Mouse (Mus musculus): ENCODE results near the gene Tbx1. TPM values are rescaled to one million over a fixed set of nuclear protein-coding genes. Genes with fewer than 3 reads are reported as not detected.

Gene Tbx1
- total and polyA plus RNA-seq, 3 experiments: 0.28 to 0.49 TPM; not detected in 1

GRCm38 (mm10) chr16:18622916-18623750 lies 32.7 kb upstream of the Tbx1 start:
- no peak for DNase-seq

- DNase-seq: no peak
These were observed 31.5 kb upstream of the Tbx1 start, which contains the start of gene Gp1bb for GRCm38 (mm10) chr16:18622019-18622418. Gene Gp1bb, minus strand, starts transcription at chr16:18622403.

DNA sequence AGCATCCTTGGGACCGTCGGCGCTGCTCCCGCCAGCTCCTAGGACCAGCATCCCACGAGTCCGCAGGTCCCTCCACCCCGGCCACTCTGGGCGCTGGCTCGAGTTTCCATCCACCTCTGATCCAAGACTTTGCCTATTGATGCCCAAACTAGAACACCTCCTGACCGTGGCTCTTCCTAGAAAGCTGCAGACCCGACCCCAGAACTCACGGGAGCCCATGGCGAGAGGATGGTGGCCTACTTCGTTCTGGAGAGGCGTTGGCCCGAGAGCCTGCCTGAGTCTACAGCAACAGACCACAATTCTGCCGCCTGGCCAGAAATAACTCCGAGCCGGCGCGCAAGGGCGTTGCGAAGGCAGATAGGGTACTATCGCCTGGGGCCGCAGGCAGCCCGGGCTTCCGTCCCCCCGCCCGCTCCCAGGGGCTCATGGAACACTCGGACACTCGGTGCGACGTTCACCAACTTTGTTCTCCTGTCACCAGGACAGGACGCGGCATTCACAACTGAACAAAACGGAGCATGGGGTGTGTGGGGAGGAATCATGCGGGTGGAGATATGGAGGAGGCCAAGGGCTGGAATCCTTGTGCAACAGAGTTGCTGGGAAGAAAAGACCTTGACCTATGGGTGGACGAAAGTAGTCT lies 31.0 kb upstream of the Tbx1 start:
- no peak for DNase-seq

DNA sequence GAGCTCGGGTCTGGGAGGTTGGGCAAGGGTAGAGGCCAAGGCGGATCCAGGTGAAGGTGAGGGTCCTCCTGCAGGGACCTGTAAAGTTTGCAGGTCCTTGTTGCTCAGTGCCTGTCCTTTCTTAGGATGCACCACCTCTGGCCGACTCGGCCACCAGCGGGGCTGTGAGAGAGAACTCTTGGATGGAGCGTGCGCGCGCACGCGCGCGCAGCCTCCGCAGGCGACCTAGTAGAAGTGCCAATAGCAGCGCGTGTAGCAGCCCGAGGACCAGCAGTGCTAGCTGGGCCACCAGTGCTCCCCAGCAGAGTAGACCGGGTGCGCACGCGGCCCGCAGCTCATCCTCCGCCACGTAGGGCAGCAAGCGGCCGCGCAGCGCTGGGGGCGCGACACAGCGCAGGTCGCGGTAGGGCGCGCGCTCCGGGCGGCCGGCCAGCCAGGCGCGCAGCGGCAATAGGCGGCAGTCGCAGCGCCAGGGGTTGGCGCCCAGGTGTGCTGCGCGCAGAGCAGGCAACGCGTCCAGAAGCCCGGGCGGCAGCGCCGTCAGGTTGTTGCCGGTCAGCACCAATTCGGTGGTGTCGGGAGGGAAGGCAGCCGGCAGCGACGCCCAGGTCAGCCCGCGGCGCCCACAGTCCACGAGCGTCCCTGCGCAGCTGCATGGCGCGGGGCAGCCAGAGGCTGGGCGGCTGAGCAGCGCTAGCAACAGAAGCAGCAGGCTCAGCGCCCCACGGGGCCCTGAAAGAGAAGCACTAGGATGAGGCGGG lies 30.3 kb upstream of the Tbx1 start:
- peak; percentile 60 for DNase-seq

GRCm38 (mm10) chr16:18620201-18620600 lies 29.7 kb upstream of the Tbx1 start:
- no peak for DNase-seq

DNA sequence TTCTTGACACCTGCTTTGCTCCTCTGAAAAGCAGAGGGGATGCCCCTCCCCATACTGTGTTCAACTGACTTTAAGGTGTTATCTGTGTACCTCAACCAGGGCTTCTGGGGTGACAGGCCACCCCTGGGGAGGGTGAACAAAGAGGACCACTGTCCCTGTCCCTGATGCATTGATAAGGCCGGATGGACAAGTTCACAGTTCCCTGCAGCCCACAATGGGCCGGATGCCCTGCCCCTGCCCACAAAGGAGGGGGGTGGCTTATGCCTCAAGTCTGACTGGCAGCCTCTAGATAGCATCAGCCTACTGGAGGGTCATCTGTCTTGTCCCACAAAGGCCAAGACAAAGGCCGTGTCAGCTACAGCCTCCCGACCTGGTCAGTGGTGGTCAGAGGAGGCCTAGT lies 28.6 kb upstream of the Tbx1 start:
- no peak for DNase-seq

GRCm38 (mm10) chr16:18618297-18618696 lies 27.8 kb upstream of the Tbx1 start:
- DNase-seq: no peak

DNA sequence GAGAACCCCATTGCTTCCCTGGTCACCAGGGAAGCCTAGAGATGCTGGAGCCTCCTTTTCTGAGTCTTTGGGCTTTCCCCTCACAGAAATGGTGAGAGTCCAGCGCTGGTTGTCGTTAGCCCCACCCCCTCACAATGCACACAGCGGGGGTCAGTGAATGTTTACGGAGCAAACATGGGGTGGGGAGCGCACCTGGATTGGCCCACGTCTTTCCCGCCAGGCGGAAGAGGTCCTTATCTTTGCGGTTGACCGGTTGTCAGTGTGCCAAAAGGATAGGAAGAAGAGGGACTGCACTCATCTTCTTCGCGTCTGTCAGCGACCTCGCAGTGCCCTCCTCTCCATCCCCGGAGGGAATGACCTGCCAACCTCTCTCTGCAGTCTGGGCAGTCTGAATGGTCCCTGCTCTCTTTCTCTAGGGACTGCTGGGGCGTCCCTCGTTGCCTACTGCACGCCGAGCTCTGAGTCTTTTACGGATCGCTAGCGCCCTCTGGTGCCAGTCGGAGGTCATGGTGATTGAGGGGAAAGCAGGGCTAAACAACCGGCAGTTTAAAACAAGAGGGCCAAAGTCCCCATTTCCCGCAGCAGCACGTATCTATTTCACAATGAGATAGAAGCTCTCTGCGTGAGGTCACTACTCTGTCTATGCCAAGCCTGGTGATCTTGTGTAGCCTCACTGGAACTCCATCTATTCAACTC lies 27.0 kb upstream of the Tbx1 start:
- DNase-seq: peak; percentile 87

GRCm38 (mm10) chr16:18613301-18613700 lies 22.8 kb upstream of the Tbx1 start:
- no peak for DNase-seq

DNA sequence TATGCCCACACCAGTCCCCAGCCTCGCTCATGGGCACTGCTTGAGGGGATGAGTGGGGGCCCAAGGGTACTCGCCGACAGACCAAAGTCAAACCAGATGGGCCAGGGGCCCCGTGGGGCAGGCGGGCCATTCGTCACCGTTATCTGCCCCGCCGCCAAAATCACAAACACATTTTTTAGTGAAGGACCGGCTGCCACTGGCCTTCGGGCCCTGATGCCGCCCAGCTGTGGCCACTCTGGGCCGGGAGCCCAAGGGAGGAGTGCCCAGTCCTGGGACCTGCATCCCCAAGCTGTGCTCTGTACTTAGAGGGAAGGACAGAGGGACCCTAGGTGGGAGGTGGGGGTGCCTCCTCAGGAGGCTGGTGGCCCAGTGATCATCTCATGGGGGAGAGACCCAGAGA lies 21.3 kb upstream of the Tbx1 start:
- DNase-seq: no peak

DNA sequence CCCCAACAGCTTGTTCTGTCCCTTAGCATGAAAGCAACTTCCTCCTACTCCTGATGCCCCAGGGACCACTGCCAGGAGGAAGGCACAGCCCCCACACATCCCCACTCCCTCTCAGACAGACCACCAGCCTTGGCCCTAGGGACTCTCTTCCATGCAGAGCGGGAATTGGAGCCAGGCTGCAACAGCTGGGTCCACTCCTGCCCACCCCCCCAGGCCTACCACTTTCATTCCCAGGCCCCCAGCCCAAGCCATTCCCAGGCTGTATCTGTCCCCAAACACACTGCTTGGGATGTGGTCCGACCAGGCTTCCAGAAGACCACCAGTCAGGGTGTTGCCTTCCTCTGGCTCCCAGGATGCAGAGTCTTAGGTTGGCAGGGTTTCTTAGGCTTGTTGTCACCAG lies 18.6 kb upstream of the Tbx1 start:
- no peak for DNase-seq

- DNase-seq: no peak
These were observed 17.8 kb upstream of the Tbx1 start for GRCm38 (mm10) chr16:18608226-18608625.

DNA sequence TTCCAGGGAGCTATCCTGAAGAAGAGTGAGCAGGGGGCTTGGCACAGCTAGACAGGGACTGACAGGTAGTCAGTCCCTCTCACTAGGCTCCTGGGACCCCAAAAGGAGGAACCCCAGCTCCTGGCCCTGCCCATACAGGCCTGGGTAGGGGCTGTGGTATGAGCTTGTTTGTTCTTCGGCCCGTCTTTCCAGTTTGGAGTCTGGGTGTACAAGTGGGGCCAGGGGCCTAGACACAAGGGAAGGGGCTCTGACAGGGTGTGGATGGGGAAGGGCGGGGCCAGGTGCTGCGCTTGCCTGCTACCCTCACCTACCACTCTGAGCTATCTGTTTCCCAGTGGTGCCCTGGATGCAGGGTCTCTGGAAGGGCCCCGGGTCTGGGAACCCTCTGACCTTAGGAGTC lies 15.2 kb upstream of the Tbx1 start:
- DNase-seq: no peak

- DNase-seq: peak; percentile 38
These were observed 13.8 kb upstream of the Tbx1 start for GRCm38 (mm10) chr16:18604267-18604701.

DNA sequence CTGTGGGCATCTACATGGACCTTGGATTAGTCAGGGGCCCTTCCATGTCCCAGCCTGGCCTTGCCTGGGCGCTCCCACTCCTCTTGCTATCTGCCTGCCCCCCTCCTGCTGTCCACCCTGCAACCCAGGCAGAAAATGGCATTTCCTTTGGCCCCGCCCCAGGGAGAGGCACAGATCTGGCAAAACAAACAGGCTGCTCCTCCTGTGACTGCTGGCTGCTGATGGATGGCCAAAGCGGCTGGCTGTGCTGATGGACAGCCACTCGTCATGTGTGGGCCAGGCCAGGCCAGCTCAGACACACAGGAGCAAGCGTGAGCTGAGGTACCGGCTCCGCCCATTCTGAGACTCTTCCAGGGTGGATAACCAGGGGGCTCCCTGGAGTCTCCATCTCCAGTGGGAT lies 11.0 kb upstream of the Tbx1 start:
- no peak for DNase-seq

DNA sequence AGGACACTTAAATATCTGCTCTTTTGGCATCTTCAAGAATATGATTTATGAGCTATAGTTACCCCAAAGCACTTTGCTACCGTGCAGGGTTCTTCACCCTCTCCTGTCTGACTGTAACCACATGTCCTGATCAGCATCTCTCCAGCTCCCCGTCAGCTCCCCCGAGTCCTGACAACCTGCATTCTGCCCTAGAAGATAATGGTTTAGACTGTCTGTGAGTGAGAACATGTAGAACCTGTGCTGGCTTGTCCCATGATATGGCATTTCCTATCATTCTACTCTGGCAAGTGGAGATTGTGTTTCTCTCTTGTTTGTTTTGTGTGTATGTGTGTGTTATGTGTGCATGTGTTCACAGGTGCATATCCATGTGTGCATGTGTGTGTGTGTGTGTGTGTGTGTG lies 7.5 kb upstream of the Tbx1 start:
- DNase-seq: no peak

- DNase-seq: no peak
These were observed 5.8 kb upstream of the Tbx1 start for GRCm38 (mm10) chr16:18596255-18596654.

GRCm38 (mm10) chr16:18593930-18594329 lies 3.5 kb upstream of the Tbx1 start:
- no peak for DNase-seq

GRCm38 (mm10) chr16:18591047-18592018 lies 862 bp upstream of the Tbx1 start:
- no peak for DNase-seq

DNA sequence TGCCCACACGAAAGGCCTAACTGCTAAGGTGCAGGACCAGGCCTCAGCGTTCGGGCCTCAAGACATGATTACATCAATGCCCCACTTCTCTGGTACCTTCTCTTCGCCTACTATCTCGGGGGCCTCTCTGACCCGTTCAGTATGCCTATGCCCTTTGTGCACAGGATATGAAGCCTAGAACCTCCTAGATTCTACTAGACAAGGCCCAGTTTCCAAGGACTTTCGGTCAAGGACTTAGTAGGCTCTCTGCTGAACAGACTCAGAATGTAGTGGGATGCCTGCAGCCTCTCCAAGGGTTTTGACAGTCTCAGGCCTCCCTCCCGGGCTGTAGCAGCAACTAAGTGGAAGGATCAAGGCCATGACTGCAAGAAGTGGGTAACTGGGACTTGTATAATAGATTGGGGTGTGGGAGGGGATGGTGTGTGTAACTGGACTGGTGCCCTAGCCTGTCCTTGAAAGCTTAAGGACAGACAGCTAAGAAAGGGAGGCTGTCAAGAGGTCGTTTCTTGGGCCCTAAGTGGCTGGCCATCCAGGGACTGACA lies 1.3 kb downstream of the Tbx1 start:
- no peak for DNase-seq

- DNase-seq: no peak
These were observed 1.8 kb downstream of the Tbx1 start for GRCm38 (mm10) chr16:18588738-18589055.
